Mouse (Mus musculus) E14TG2a.4 (cell line): Measurements from ENCODE around the gene Gm3776.
"Not testable (repeated sequence)": the region's sequence is repeated elsewhere in the genome, so short reads cannot be mapped to it uniquely, and the experiment has no call there.

Source experiments
- CTCF ChIP-seq: conservative IDR thresholded peaks from 2 replicates; pipeline ENCODE4 v1.5.1; 2014; ENCODE audit warnings: low read length
- NANOG ChIP-seq: IDR thresholded peaks from 2 replicates; pipeline ENCODE4 v1.6.1; 2014; ENCODE audit warnings: borderline replicate concordance, low read length, mixed read lengths
- POU5F1 ChIP-seq: IDR thresholded peaks from 2 replicates; pipeline ENCODE4 v1.6.1; 2014; ENCODE audit warnings: low read length, borderline replicate concordance

DNA sequence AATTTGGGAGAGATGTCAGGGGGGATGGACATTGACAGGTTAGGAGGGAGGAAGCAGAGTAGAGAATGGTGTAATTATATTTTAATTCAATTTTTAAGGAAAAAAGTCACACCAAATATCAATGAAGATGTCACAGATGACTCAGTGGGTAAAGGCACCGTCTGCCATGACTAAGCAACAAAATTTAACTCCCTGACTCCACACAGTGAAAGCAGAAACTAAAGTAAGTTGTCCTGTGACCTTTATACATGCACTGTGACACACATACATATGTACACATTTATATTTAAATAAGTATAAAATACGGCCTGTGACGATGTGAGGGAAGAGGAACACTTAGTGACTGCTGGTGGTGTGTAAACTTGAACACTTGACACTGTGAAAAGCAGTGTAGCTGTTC lies 51.2 kb downstream of the Gm3776 start:
- TF ChIP-seq CTCF, POU5F1, NANOG: not testable (repeated sequence)
